Mouse (Mus musculus) lung, adult 2 months (tissue): ENCODE results near the gene Gnai2. TPM values are rescaled to one million over a fixed set of nuclear protein-coding genes. Genes with fewer than 3 reads are reported as not detected.
A peak's percentile ranks its signal among the peaks of the same experiment; 100 is the strongest.

Source experiments
- DNase-seq: peaks from one replicate; pipeline ENCODE4 v3.0.0; 2022
- H3K4me1 ChIP-seq: fragments of 200-500 bp; 2 replicates; pipeline ENCODE4 v1.6.1; 2011; ENCODE audit warnings: low read length; ENCODE audit not compliant: control insufficient read depth, insufficient read depth
- H3K4me3 ChIP-seq: fragments of 200-500 bp; replicated peaks from 2 replicates; pipeline ENCODE3; 2011; ENCODE audit warnings: low read depth, mild to moderate bottlenecking, control low read depth, low read length; ENCODE audit errors: extremely low read depth
- CTCF ChIP-seq: fragments of 200-500 bp; IDR thresholded peaks from 2 replicates; pipeline ENCODE4 v1.5.1; 2011; ENCODE audit warnings: mild to moderate bottlenecking, low read length, control low read depth; ENCODE audit not compliant: insufficient read depth
- POLR2A ChIP-seq: fragments of 200-500 bp; IDR thresholded peaks from 2 replicates; pipeline ENCODE4 v1.6.1; 2011; ENCODE audit warnings: low read depth, mild to moderate bottlenecking, control low read depth, low read length, borderline replicate concordance; ENCODE audit errors: extremely low read depth
- WGBS: fragments of 180-500 bp; shearing (Covaris S2); methylation state at CpG from one replicate; pipeline ENCODE4 v1.1.7; 2018; 5-methylcytosine and 5-hydroxymethylcytosine counted together
- polyA plus RNA-seq: library from polyadenylated mRNA; depleted of rRNA; stranded (reverse); fragments of >200 nt; gene quantifications from 2 replicates; pipeline ENCODE4 v1.2.3, GENCODE M21; 2012

The Gnai2 gene
- polyA plus RNA-seq, 1 experiment: 991 TPM

DNA sequence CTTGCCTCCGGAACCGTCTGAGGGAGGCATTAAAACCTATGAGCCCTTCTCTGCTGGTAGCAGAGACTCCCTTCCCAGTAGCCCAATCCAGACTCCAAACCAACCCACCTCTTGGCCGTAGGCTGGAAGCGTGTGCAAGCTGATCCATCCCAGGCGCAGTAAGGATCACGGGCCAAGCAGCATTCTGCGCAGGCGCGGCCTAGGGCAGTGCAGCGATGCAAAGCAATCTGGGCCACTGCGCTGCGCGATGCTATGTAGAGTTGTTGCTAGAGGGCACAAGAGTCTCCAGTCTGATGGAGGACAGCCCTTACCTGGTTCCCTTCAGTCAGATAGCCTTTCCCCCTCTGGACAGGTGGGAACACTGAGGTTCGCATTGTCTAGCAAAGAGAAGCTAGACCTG, 35.3 kb downstream of the Gnai2 start:
- no peak for DNase-seq
- H3K4me1 ChIP-seq: peaks cover 12% of the 10 kb centered on the region; the same call in 1 of the 2 replicates
- no peak for TF ChIP-seq POLR2A
- no peak for TF ChIP-seq CTCF
- no peak overlapping the region for H3K4me3 ChIP-seq
- 82% methylated on average over 14 of the region's 14 CpGs for WGBS

DNA sequence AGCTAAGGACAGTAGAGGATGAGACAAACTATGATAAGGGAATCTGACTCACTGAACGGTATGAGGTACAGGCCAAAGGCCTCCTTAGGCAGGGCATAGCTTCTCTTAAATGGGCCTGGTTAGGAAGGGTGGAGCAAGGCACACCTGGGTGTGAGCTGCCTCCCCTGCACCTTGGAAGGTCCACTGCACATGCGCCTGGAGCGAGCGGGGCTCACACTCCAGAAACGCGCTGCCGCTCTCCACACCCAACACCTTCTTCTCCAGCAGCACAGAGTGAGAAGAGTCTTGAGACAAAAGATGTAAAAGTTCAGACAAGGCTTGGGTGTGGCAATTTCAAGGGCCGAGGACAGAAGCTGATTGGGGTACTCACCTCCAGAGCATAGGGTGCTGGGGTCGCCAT, 35.7 kb downstream of the Gnai2 start:
- TF ChIP-seq POLR2A (no peak), CTCF (no peak)
- peaks cover 12% of the 10 kb centered on the region; the same call in 1 of the 2 replicates for H3K4me1 ChIP-seq
- H3K4me3 ChIP-seq: no peak overlapping the region
- DNase-seq: no peak
- 89% methylated on average over 9 of the region's 9 CpGs for WGBS

DNA sequence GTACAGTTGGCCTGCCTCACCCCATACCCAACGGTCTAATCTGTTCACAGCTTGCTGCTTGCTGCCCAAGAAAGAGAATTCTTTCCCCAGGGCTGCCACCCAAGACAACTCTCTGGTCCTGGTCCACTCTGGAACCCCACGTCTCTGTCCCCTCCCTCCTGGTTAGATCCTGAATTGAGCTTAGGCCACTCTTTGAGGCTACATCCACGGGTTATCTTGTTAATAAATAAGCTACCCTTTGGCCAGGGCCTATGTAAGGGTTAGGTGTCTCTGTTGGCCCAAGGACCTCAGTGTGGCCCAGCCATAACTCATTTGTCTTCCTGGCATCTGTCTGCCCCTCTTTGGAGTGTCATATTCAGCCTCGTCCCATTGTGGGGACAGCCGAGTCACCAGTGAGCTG, 36.8 kb downstream of the Gnai2 start:
- H3K4me1 ChIP-seq: peaks cover 14% of the 10 kb centered on the region; the same call in 1 of the 2 replicates
- WGBS: 76% methylated on average over 5 of the region's 5 CpGs
- no peak overlapping the region for H3K4me3 ChIP-seq
- TF ChIP-seq CTCF (no peak), POLR2A (no peak)
- DNase-seq: no peak

DNA sequence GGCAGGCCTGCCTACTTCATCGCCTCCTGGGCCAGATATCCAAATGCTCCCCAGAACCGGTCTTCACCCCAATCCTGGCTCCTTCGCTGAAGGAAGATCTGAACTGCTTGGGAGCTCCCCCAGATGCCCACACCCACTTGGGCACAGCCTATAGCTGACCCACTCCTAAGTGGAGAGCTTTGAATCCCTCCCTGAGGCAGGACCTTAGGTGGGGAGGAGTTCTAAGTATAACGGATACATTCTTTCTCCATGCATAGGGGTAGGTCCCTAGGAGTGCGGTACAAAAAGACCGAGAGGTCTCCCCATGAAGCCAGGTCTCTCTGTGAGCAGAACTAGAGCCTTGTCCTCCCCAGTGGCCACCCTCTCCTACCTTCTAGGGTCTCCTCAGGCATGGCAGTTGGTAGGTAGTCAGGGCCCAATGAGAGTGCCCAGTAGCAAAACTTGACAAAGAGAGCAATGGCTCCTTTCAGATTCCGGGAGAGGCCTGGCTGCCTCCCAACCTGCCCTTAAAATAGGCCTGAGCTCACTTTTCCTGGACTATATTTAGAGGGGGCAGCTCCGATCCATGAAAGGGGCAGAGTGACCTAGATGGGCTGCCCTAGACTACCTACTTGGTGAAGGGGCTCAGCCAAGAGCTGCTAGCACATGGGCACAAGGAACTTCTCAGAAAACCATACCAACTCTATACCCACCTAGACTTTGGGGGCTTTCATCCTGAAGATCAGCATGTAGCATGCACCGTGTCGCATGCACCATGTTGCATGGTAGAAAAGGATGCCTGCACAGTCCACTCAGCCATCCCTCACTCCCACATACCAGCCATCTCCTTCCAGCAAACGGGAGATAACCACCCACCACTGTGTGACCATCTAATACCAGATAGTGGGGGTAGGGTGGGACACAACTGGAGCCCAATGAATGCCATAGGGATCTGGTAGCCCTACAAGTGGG, 38.3 kb downstream of the Gnai2 start:
- Histone ChIP-seq H3K4me1 (peaks cover 12% of the 10 kb centered on the region; the same call in 1 of the 2 replicates), H3K4me3 (no peak overlapping the region)
- WGBS: 70% methylated on average over 11 of the region's 11 CpGs
- no peak for TF ChIP-seq POLR2A
- TF ChIP-seq CTCF: no peak
- DNase-seq: no peak

DNA sequence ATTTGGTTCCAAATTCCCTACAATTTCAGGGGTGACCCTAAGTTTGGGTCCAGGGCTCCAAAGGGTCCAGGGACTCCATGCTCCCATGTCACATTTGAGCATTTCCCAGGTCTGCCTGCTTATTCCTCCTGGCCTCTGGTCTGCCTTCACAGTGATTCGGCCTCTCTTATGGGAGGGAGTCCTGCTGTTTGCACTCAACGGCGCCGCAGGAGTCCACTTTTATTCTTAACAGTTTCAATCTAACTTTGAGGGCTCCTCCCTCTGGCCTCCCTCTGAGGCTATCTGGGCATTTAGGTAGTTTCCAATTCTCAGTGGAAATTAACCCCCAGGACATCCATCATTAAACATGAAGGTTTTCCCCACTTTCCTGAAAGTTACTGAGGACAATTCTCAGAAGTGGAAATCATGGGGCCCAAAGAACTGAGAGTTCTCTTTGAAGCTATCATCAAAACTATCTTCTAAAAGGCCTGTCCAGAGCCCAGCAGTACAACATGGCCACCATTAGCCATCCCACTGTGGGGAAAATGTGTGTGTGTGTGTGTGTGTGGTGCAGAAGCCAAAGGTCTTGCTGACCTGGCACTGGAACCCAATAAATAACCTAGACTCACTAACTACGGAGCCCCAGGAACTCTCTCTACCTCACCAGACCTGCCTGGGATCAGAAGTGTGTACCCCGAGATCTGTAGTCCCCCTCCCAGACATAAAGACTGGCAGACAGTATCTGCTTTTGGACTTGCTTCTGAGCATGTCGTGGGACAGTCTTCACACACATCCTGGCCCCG, 40.7 kb downstream of the Gnai2 start:
- H3K4me1 ChIP-seq: peaks cover 16% of the 10 kb centered on the region
- DNase-seq: no peak
- WGBS: 85% methylated on average over 8 of the region's 8 CpGs
- H3K4me3 ChIP-seq: no peak overlapping the region
- TF ChIP-seq POLR2A (no peak), CTCF (no peak)

DNA sequence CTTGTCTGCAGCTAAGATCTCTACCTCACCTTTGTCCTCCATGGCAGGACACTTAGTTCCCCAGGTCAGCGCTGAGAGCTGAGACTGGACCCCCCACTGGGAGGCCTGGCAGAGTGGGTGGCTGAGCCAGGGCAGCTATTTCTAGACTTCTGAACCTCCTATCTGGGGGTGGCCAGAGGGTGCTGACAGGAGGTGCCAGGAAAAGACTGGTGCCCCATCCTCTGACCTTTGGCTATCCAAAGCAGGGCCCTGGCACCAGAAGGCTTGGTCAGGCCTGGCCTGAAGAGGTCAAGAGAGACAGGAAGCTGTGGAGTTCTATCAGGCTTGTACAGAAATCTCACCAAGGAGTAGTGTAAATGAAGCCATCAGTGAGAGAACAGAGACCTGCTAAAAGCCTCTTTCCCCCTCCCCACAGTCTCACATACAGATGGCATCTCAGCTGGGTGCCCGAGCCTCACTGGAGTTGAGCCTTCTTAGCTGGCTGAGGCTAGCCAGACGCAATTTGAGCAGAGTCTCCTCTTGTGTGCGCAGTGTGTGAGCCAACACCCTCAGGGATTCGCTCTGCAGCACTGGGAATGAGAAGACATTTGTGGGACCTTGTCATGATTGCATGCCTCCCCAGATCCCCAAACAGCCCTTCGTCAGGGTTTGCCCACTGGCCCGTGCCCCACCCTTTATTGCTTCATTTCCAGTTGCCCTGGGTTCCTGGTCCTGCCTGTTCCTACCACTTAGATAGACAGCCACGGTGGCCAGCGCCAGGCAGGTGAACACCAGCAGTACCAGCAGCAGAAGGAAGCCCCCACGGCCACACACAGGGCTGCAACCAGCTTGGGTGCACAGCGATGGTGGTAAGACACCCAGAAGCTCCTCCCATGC, 41.8 kb downstream of the Gnai2 start:
- 80% methylated on average over 11 of the region's 11 CpGs for WGBS
- TF ChIP-seq POLR2A (no peak), CTCF (no peak)
- DNase-seq: no peak
- Histone ChIP-seq H3K4me1 (peaks cover 16% of the 10 kb centered on the region), H3K4me3 (no peak overlapping the region)

DNA sequence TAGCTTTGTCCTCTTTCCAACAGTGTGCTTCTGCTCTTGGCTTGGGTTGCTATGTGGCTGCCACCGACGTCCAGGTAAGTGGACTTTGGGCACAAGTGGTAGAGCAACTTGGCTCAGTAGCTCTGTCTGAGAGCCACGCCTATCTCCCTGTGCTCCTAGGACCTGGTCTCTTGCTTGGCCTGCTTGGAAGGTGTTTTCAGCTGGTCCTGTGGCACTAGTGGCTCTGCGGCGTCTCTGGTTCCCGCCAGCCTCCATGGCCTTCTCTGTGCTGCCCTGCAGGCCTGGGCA, 44.5 kb downstream of the Gnai2 start:
- WGBS: 54% methylated on average over 6 of the region's 6 CpGs
- Histone ChIP-seq H3K4me1 (peaks cover 9% of the 10 kb centered on the region), H3K4me3 (no peak overlapping the region)
- TF ChIP-seq CTCF (no peak), POLR2A (no peak)
- no peak for DNase-seq

DNA sequence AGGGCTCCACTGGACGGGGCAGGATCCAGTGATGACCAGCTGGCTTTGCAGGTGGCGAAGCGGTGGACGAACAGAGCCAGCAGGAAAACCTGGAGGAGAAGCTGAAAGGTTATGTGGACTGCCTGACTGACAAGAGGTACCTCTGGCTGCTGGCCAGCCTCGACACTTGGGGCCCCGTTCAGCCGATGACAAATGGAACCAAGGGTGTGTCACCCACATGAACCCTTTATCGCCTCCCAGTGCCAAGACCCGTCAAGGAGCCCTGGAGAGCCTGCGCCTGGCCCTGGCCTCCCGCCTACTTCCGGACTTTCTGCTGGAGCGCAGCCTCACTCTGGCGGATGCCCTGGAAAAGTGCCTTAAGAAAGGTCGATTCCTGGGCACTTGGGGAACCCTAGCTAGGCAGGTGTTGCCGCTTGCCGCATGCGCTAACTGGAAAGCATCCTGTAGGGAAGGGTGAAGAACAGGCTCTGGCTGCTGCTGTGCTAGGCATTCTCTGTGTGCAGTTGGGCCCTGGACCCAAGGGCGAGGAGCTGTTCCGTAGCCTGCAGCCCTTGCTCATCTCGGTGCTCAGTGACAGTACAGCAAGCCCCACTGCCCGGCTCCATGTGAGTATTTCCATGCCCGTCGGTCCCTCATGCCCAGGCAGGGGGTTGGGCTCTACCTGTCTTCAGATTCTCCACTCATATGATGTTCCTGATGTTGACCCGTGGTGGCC, 45.0 kb downstream of the Gnai2 start:
- Histone ChIP-seq H3K4me1 (peaks cover 9% of the 10 kb centered on the region), H3K4me3 (no peak overlapping the region)
- peak; percentile 78 for DNase-seq
- WGBS: 66% methylated on average over 25 of the region's 25 CpGs
- no peak for TF ChIP-seq CTCF
- 0 out of 2 replicates have a peak, but pooled peaks have one; percentile 9 for TF ChIP-seq POLR2A
